Mouse (Mus musculus) spleen, adult 12 weeks (tissue): ENCODE results near the gene Ccdc60.
"Not testable (repeated sequence)": the region's sequence is repeated elsewhere in the genome, so short reads cannot be mapped to it uniquely, and the experiment has no call there.

Experiments used
- DNase-seq: peaks from one replicate; pipeline ENCODE4 v3.0.0; 2022; ENCODE audit warnings: low spot score

The Ccdc60 gene

GRCm38 (mm10) chr5:116192693-116193092 is 96.1 kb downstream of the Ccdc60 start:
- no peak for DNase-seq

- DNase-seq: no peak
Measured at GRCm38 (mm10) chr5:116191596-116191995, 97.2 kb downstream of the Ccdc60 start.

GRCm38 (mm10) chr5:116189818-116190217 is 99.0 kb downstream of the Ccdc60 start:
- DNase-seq: no peak

GRCm38 (mm10) chr5:116180594-116180993 is 108.2 kb downstream of the Ccdc60 start:
- DNase-seq: no peak

DNA sequence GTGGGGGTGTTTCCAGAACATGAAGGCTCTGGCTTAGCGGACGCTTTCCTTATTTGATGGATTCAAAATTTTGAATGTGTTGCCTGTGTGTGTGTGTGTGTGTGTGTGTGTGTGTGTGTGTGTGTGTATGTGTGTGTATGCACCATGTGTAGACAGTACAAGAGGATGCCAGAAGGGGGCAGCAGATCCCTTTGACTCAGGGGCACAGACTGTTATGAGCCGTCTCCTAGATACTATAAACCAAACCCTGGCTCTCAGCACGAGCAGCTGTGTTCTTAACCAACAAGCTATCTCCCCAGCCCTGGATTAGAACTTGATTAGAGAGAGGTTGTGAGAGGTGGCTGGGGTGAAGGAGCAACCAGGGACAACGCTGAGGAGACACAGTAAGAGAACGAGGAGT is 117.1 kb downstream of the Ccdc60 start:
- DNase-seq: no peak

DNA sequence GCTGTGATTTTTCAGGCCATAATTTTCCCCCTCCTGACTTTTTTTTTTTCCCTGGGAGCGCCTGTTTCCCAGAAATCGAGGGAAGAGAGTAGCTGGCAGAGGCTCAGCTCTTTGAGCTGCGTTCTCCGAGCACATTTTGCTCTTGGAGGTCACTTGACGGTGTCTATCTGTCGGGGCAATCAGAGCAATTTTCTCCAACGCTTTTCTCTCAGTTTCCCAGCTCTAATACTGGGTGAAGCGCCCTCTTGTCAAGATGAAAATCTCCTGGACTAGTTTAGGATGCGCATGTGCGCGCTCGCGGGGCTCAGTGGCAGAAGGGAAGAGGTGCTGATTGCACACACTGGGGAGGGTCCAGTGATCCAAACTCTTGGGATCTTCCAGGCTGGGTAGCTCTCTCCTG is 121.8 kb downstream of the Ccdc60 start:
- no peak for DNase-seq

DNA sequence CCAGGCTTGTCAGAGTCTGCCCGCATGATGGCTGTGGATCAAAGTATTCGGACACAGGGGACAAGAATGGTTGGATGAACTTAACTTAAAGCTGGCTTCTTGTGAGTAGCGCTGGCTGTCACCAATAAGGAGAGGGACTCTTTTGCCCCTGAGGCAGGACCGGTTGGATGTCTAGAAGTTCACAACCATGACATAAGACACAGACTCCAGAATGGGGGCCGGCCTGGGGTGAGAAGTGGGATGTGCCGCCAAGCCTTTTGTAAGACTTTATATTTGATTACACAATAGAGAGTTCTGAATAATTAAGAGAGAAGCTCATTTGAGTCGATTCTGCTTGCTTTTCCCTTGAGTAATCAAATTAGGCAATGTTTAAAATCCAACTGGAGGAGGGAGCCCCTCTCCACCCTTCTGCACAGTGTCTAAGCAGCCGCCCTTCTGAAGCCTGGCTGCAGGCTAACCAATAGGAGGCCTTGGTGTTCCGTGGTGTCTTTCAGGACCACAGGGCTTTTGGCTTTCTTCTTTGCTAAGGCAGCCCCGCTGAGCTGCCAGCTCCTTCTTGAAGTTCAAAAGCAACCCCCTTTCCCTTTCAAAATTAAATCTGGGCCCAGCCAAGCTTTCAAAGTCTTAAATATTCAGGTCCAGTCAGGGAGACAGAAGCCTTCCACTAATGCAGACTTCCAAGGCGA is 123.4 kb downstream of the Ccdc60 start:
- no peak for DNase-seq

- DNase-seq: no peak
Measured at GRCm38 (mm10) chr5:116154811-116155210, 134.0 kb downstream of the Ccdc60 start.

GRCm38 (mm10) chr5:116146446-116146845 is 142.3 kb downstream of the Ccdc60 start:
- not testable (repeated sequence) for DNase-seq

DNA sequence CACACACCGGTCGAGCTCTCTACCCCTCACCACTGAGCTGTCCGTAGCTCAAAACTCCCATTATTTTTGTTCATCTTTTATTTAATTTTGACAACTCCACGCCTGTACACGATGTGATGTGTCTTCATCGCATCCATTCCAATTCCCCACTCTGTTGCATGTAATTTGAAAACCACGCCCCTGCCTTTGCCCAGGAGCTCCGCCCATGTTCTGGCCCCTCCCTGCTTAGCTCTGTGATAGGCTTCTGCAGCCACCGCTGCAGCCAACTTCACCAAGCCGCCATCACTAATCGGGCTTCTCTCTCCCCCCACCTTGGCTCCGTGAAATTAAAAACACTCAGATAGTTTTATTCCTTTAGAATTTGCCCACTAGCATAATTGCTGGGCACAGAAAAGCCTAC is 144.1 kb downstream of the Ccdc60 start:
- no peak for DNase-seq

- no peak for DNase-seq
Measured at GRCm38 (mm10) chr5:116140682-116141081, 148.1 kb downstream of the Ccdc60 start.

DNA sequence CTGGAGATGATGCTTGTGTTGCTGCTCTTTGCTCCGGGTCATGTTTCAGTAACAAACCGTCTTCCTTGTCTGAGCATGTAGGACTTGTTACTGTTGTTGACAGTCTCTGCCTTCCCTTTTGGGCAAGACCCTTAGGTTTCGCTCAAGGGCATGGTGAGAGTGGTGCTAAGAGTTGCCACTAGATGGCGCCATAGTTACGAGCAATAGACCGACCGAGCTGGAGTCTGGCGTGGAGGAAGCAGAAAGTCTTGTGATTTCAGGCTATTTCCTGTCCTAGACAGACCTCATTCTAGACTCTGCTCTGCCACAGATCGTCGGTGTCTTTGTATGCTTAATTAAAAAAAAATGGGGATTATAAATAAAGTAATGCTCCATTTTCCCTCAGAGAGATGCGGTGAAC is 165.4 kb downstream of the Ccdc60 start:
- peak; percentile 5 for DNase-seq

GRCm38 (mm10) chr5:116116567-116116966 is 172.2 kb downstream of the Ccdc60 start:
- DNase-seq: peak; percentile 51

DNA sequence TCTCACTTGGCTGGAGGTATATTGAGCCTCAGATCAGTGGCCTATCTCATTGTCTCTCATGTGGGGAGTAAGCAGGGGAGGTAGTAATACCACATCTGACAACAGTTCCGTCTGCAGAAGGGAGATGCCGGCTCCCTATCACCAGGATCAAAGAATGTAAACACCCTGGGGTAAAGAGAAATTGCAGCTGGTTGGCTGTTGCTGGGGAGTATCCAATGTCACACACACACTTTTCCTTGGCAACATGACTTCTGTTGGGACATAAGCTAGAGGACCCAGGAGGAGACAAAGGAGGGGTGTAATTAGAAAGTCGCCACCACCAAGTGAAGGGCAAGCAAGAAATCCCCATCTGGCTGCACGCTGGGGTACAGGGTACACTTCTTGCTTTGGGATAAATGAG is 172.7 kb downstream of the Ccdc60 start:
- DNase-seq: no peak

DNA sequence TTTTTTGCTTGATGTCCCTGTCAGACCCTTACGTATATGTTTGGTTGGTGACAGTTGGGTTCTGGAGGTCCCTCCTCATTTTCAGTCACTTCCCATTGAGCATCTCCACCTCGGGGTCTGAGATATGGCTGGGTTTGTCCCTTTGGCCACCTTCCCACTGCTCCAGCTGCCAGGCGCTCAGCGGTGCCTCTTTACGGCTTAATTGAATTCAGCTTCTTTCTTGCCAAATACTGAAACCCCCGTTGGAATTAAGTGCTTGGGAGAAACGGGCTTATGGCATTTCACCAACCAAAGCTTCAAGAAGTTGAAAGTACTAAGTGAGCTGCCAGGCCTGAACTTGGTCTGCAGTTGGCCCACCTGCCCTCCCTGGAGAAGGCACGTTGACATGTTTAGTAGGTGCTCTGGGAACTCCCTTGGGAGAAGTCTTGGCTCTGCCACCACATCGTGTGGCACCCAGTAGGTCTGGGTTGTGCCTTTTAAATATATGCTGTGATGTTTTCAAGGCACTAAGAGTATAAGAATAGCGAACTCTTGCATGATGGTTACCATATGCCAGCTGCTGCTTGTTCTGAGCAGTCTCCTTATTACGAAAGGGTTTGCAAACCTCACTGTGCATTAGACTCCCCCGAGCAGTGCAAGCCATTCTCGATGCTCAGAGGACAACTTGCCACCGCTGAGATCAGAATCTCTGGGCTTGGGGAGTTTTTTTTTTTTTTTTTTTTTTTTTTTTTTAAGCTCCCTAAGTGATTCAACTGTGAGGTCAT is 173.5 kb downstream of the Ccdc60 start:
- DNase-seq: no peak

DNA sequence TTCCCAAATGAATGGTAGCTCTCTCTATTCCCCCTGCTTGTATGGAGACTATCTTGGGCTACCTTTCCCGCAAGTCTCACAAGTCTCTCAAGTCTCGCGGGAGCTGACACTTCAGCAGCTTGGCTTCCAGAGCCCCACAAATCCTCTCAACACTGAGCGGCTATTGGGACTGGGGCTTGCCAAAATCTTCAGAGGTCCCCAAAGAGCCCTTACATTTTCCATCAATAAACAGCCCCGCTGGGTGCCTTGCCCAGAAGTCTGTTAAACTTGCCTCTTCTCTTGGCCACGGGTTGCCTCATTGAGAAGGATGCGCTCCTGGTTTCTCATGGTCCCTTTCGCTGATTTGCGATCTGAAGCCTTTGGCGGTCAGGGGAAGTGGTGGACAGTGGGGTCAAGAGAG is 180.1 kb downstream of the Ccdc60 start:
- DNase-seq: no peak

DNA sequence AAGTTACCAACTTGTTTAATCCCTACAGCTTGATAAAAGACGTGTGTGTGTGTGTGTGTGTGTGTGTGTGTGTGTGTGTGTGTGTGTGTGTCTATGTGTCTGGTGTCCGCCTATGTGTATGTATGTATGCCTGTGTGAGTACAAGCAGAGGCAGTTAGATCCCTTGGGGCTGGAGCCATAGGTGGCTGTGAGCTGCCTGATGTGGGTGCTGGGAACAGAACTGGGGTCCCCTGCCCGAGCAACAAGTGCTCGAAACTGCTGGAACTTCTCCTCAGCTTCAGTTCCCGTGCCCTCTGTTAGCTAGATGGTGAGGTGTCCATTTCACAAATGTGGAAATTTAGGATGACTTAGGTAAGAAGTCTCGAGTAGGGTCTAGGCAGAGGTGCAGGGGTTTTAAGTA is 204.6 kb downstream of the Ccdc60 start:
- no peak for DNase-seq

GRCm38 (mm10) chr5:116083081-116083480 is 205.7 kb downstream of the Ccdc60 start, which contains the start of gene Tmem233:
Gene Tmem233, minus strand, starts transcription at chr5:116083244.
- no peak for DNase-seq

GRCm38 (mm10) chr5:116082241-116082900 is 206.4 kb downstream of the Ccdc60 start:
- DNase-seq: no peak

DNA sequence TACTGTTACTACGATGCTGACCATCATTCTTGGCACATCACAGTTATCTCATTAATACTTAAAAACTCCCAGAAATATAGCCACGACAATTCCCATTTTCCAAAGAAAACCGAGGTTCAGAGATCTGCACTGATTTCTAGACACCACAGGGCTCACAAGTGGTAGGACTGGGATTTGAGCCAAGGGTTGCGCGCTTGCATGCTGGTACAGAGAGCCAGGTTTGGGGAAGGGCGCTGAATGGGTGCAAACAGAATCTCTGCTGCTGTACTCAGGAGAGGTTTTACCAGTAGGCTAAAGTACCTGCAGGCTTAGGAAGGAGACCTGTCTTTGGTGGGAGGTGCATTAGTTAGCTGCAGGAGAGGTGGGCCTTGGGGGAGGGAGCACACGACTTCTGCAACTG is 207.2 kb downstream of the Ccdc60 start:
- DNase-seq: no peak

DNA sequence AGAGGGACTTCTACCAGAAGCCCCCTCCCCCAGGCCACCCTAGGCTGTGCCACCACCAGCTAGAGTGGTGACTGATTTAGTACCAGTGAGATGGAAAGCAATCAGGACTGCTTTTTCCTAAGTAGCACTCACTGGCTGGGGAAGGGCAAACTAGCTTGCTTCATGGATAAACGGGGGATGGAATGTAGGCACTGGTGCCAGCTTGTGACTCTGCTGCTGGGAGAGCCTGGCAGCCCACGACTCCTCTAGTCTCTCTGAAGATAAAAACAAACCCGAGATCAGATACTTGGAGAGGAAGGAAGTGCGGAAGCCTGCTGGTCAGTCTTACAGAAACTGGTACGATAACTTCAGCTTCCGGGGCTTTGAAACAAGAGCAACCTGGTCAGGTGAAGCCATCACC is 208.0 kb downstream of the Ccdc60 start:
- no peak for DNase-seq
